Mouse (Mus musculus) heart, embryonic 13.5 days (tissue): ENCODE results near the gene Tsc22d3. TPM values are rescaled to one million over a fixed set of nuclear protein-coding genes. Genes with fewer than 3 reads are reported as not detected.
A peak's percentile ranks its signal among the peaks of the same experiment; 100 is the strongest.
"Not testable (repeated sequence)": the region's sequence is repeated elsewhere in the genome, so short reads cannot be mapped to it uniquely, and the experiment has no call there.

Source experiments
- ATAC-seq: fragments of 200-750 bp; cut with Nextera tagmentation; 2 replicates; pipeline ENCODE4 v1.8.0; 2017; ENCODE audit warnings: moderate TSS enrichment; ENCODE audit not compliant: insufficient number of reproducible peaks, low FRiP score, low TSS enrichment; ENCODE audit errors: extremely low read depth
- H3K27ac ChIP-seq: fragments of 300-500 bp; sonication (generic); replicated peaks from 2 replicates; pipeline ENCODE4 v1.5.1; 2015; ENCODE audit warnings: moderate library complexity, mild to moderate bottlenecking, inconsistent platforms
- H3K27me3 ChIP-seq: fragments of 300-500 bp; sonication (generic); replicated peaks from 2 replicates; pipeline ENCODE4 v1.6.1; 2015; ENCODE audit warnings: mild to moderate bottlenecking, inconsistent platforms
- H3K36me3 ChIP-seq: fragments of 300-500 bp; sonication (generic); 2 replicates; pipeline ENCODE4 v1.6.1; 2015; ENCODE audit warnings: mild to moderate bottlenecking, inconsistent platforms
- H3K4me1 ChIP-seq: fragments of 300-500 bp; sonication (generic); 2 replicates; pipeline ENCODE4 v1.6.1; 2015; ENCODE audit warnings: inconsistent platforms
- H3K4me2 ChIP-seq: fragments of 300-500 bp; sonication (generic); 2 replicates; pipeline ENCODE4 v1.6.1; 2015; ENCODE audit warnings: inconsistent platforms, mild to moderate bottlenecking, moderate library complexity
- H3K4me3 ChIP-seq: fragments of 300-500 bp; sonication (generic); 2 replicates; pipeline ENCODE4 v1.5.1; 2015; ENCODE audit warnings: moderate library complexity, mild to moderate bottlenecking, inconsistent platforms
- H3K9ac ChIP-seq: fragments of 300-500 bp; sonication (generic); 2 replicates; pipeline ENCODE4 v1.6.1; 2015; ENCODE audit warnings: inconsistent platforms, mild to moderate bottlenecking, moderate library complexity
- H3K9me3 ChIP-seq: fragments of 300-500 bp; sonication (generic); 2 replicates; pipeline ENCODE4 v1.6.1; 2016; ENCODE audit warnings: inconsistent platforms
- WGBS: fragments of 180-500 bp; shearing (Covaris S2); methylation state at CpG from one replicate; pipeline ENCODE4 v1.1.7; 2015; ENCODE audit warnings: mixed read lengths; 5-methylcytosine and 5-hydroxymethylcytosine counted together
- polyA plus RNA-seq: library from polyadenylated mRNA; unstranded; fragments of >200 nt; fragmentation: Nextera tagmentation; extraction: Ambion mirVana; gene quantifications from 2 replicates; pipeline ENCODE4 v1.2.1, GENCODE M21; 2015

The Tsc22d3 gene
- polyA plus RNA-seq, 1 experiment from 2014 or later = 163 TPM

DNA sequence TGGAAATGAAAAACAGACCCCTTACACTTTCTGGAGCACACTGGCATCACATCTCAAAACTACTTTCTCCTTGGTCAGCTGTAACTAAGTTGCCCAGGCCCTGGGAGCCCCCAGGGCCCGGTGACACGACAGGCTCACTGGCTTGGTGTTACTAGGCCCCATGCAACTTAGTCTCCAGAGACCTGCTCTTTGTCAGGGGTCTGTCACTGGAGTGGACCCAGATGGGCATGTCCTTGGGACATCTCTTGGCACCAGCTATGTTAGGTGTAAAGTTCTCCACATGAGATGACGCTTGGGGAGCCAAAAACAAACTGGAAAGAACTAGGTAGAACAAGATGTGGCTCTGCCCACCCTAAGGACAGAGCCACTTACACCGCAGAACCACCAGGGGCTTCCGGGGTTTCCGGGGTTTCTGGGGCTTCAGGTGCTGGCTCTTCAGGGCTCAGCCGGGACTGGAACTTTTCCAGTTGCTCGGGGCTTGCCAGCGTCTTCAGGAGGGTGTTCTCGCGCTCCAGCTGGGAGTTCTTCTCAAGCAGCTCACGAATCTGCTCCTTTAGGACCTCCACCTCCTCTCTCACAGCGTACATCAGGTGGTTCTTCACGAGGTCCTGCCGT, 59.9 kb downstream of the Tsc22d3 start:
- no peaks in the 10 kb centered on the region for H3K9me3 ChIP-seq
- peak overlapping the region; percentile 86 for H3K9ac ChIP-seq
- WGBS = 62% methylated on average over 15 of the region's 15 CpGs
- H3K4me2 ChIP-seq = peak overlapping the region; percentile 75
- H3K4me3 ChIP-seq = peak overlapping the region; percentile 63
- peaks cover 61% of the 10 kb centered on the region for H3K4me1 ChIP-seq
- H3K36me3 ChIP-seq = peaks cover 10% of the 10 kb centered on the region
- ATAC-seq = no peak
- peak overlapping the region; percentile 94 for H3K27ac ChIP-seq
- H3K27me3 ChIP-seq = peaks cover 14% of the 10 kb centered on the region

DNA sequence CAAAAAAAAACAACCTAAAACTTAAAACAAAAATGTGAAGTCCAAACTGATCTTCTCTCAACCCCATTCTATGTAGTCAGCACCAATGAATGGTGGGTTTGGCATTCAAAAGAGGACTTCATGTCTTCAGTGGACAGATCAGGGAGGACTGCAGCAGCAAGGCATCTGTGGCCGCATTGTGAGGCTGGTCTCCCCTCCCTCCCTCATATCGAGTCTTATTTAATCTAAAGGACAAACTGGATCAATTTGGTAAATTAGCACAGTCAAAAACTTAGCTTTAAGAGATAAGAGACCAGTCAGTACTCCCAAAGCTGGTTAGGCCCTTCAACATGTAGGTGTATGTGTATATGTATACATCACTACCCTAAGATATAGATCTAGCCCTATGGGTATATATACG, 60.6 kb downstream of the Tsc22d3 start:
- H3K9me3 ChIP-seq, H3K27ac ChIP-seq, ATAC-seq, H3K36me3 ChIP-seq, H3K9ac ChIP-seq: not testable (repeated sequence)
- peaks cover 11% of the 10 kb centered on the region for H3K27me3 ChIP-seq
- peaks cover 67% of the 10 kb centered on the region for H3K4me1 ChIP-seq
- H3K4me3 ChIP-seq = peak overlapping the region; percentile 63; the same call in 1 of the 2 replicates
- WGBS = 75% methylated on average over 3 of the region's 3 CpGs
- peak overlapping the region; percentile 75; the same call in 1 of the 2 replicates for H3K4me2 ChIP-seq

DNA sequence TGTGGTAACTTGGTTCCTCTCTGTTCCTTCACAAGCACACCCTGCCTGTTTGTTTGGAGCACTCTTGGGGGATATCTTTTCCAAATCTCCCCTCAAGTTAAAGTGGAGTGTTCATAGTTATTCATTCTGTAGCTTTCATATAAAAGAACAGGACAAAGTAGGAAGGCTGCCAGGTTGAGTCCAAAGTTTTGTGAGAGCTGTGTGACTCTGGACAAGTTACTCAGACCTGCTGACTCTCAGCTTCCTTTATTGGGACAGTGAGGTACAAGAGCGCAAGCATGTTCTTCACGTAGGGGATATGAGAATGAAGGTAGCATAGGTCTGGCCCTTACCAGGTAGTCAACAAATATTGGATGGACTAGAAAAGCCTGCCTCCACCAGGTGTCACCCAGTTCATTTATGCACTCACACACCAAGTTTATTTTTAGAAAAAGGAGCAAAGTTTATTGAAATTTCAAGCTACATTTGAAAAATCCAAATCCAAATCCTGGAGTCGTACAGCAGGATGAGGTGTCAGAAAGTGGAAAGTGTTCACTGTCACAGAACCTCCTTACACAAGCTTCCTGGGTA, 61.3 kb downstream of the Tsc22d3 start:
- H3K4me3 ChIP-seq = no peak overlapping the region
- no peak overlapping the region for H3K9ac ChIP-seq
- peaks cover 10% of the 10 kb centered on the region for H3K36me3 ChIP-seq
- peak overlapping the region; percentile 70; the same call in 1 of the 2 replicates for H3K27ac ChIP-seq
- peaks cover 66% of the 10 kb centered on the region for H3K4me1 ChIP-seq
- ATAC-seq = no peak
- H3K4me2 ChIP-seq = no peak overlapping the region
- 60% methylated on average over 3 of the region's 3 CpGs for WGBS
- no peaks in the 10 kb centered on the region for H3K9me3 ChIP-seq
- peaks cover 11% of the 10 kb centered on the region for H3K27me3 ChIP-seq

DNA sequence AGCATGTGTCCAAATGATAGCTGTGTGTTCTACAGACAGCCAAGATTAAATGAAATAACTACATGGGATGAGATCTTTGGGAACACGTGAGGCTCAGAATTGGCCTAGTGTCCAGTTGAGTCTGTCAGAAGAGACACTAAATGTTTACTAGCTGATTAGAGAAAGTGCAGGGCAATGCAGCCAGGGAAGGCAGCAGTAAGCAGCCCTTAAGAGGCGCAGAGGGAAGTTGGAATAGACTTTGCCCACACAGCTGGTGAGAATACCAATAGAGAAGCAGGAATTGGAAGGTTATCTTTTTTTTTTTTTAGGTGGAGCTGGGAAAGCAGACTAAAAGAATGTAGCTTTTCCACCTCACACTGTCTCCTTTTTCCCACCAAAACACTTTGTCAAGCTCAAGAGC, 61.8 kb downstream of the Tsc22d3 start:
- Histone ChIP-seq H3K36me3 (peaks cover 10% of the 10 kb centered on the region), H3K9ac (no peak overlapping the region), H3K4me2 (no peak overlapping the region), H3K27me3 (peaks cover 8% of the 10 kb centered on the region), H3K4me3 (no peak overlapping the region), H3K27ac (peak overlapping the region; percentile 70), H3K4me1 (peaks cover 61% of the 10 kb centered on the region), H3K9me3 (no peaks in the 10 kb centered on the region)
- no peak for ATAC-seq
- 47% methylated on average over 2 of the region's 2 CpGs for WGBS

DNA sequence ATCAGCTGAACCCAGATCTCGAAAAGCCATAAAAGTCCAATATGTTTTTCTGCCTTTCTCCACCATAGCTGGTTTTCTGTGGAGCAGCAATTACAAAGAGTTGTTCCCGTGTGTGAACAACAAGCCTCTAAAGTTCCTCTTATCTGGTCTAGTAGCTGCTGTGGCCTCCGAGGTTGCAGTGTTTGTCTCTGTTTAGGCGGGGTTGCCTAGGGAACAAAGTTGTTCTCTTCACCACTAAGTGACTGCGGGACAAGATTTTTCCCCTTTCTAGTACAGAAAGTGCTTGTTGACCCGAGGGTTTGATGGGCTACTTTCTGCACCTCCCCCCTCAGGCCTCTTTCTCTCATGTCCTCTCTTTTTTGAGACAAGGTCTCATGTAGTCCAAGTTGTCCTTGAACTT, 62.8 kb downstream of the Tsc22d3 start:
- H3K4me2 ChIP-seq = no peak overlapping the region
- no peak for ATAC-seq
- WGBS = 31% methylated on average over 6 of the region's 6 CpGs
- H3K27ac ChIP-seq = peak overlapping the region; percentile 70
- peaks cover 57% of the 10 kb centered on the region for H3K4me1 ChIP-seq
- no peak overlapping the region for H3K4me3 ChIP-seq
- H3K36me3 ChIP-seq = peaks cover 10% of the 10 kb centered on the region
- peaks cover 4% of the 10 kb centered on the region for H3K27me3 ChIP-seq
- no peaks in the 10 kb centered on the region for H3K9me3 ChIP-seq
- no peak overlapping the region for H3K9ac ChIP-seq

DNA sequence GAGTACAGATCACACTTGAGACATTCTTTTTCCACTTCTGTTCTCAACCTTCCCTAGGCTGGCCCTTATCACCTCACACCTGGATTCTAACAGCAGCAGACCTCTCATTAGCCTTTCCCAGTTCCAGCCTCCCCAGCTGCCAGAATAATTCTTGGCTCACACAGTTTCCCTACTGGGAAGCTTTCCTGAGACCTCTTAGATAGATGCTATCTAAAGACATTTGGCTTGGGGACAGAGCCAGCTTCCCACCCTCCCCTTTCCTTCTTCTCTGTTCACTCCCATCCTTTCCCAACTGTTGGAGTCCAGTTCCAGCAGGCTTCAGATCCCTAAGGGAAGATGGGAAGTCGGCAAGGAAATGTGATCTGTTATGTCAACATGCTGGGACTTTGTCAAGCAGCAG, 65.0 kb downstream of the Tsc22d3 start:
- Histone ChIP-seq H3K27ac (no peak overlapping the region), H3K27me3 (no peaks in the 10 kb centered on the region), H3K4me1 (peaks cover 51% of the 10 kb centered on the region), H3K4me3 (no peak overlapping the region), H3K36me3 (peaks cover 4% of the 10 kb centered on the region), H3K9ac (no peak overlapping the region), H3K4me2 (no peak overlapping the region), H3K9me3 (no peaks in the 10 kb centered on the region)
- no peak; the same call in 1 of the 2 replicates for ATAC-seq
- whole genome bisulfite sequencing = 20% methylated on average over 1 of the region's 1 CpGs

DNA sequence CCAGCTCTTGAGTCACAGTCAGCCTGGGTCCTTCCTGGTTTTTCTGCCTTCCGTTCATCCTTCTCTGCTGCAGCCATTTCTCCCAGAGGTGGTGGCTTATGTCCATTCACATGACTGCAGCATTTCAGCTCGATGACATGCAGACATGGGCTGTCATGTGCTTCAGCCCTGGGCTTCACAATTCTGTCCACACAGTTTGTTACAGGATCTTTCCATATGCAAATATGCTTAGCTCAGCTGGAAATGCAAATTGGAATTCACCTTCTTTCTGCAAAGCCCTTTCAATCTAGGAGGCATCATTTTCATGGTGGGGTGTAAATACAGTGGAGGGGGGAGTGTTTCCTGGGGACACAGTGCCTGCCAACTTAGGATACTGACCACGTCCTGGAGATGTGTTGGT, 66.2 kb downstream of the Tsc22d3 start:
- 58% methylated on average over 3 of the region's 3 CpGs for WGBS
- no peak overlapping the region for H3K9ac ChIP-seq
- ATAC-seq = no peak

DNA sequence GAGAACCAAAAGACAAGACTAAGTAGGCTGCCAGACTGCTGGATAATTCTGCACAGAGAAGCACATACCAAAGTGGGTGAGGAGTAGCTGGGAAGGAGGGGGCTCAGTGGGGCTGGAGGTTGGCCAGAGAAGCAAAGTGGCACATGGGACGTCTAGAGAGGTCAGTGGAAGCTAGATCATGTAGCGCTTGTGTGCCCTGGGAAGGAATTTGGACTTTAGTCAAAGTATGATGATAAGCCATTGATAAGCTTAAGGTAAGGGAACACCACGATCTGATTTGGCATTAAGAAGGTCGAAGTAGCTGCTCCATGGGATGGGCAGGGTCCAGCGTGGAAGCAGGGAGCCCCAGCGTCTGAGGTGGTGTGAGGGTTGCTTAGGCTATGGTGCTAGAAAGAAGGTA, 68.1 kb downstream of the Tsc22d3 start:
- Histone ChIP-seq H3K4me1 (peaks cover 26% of the 10 kb centered on the region), H3K4me3 (no peak overlapping the region), H3K27ac (no peak overlapping the region), H3K9ac (no peak overlapping the region), H3K9me3 (no peaks in the 10 kb centered on the region), H3K4me2 (no peak overlapping the region), H3K27me3 (no peaks in the 10 kb centered on the region), H3K36me3 (no peaks in the 10 kb centered on the region)
- WGBS = 66% methylated on average over 6 of the region's 6 CpGs
- no peak for ATAC-seq

More for the DNA sequence above, 66.2 kb downstream of the Tsc22d3 start:
- Histone ChIP-seq H3K4me1 (peaks cover 44% of the 10 kb centered on the region), H3K36me3 (no peaks in the 10 kb centered on the region), H3K4me3 (no peak overlapping the region), H3K4me2 (no peak overlapping the region), H3K27ac (no peak overlapping the region), H3K9me3 (no peaks in the 10 kb centered on the region), H3K27me3 (no peaks in the 10 kb centered on the region)

DNA sequence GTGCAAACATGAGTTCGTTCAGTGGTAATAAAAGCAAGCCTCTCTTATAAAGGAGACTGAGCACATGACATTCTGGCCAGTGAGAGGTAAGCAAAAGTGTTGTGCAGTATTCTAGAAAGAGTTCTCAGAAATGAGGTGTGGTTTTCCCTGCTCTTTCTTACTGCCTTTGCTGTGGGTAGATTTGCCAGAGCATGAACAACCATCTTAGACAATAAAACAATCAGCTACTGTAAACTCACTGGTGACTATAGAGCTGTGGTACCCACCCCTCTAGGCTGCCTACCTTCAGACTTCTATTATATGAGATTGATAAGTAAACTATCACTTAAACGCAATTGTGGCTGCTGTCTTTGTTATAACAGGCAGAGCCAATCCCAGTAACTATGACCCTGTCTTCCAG, 69.1 kb downstream of the Tsc22d3 start:
- Histone ChIP-seq H3K27me3 (no peaks in the 10 kb centered on the region), H3K4me2 (no peak overlapping the region), H3K36me3 (no peaks in the 10 kb centered on the region), H3K9me3 (no peaks in the 10 kb centered on the region), H3K4me3 (no peak overlapping the region), H3K4me1 (peaks cover 19% of the 10 kb centered on the region), H3K9ac (no peak overlapping the region), H3K27ac (no peak overlapping the region)
- ATAC-seq = no peak
- 62% methylated on average over 2 of the region's 2 CpGs for WGBS

DNA sequence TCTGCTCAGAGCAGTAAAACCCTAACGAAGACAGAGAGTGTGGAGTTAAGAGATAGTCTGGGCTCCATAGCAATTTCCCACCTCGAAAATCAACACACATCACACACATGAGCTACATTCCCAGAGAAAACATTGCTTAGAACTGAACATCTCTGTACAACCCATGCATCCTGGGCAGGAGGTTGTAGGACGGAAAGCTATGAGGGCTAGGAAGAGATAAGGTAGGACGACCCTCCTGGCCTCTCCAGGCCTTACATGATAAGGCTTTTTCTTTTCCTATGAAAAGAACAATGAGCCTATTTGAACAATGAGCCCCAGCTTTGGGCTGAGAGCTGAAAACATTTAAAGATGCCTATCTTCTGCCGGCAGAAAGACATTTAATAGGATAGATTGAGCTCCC, 69.8 kb downstream of the Tsc22d3 start:
- H3K27me3 ChIP-seq = no peaks in the 10 kb centered on the region
- H3K4me3 ChIP-seq = no peak overlapping the region
- ATAC-seq = no peak
- no peak overlapping the region for H3K9ac ChIP-seq
- WGBS = 45% methylated on average over 5 of the region's 5 CpGs
- no peaks in the 10 kb centered on the region for H3K36me3 ChIP-seq
- H3K4me2 ChIP-seq = no peak overlapping the region
- no peaks in the 10 kb centered on the region for H3K9me3 ChIP-seq
- no peak overlapping the region for H3K27ac ChIP-seq
- H3K4me1 ChIP-seq = peaks cover 15% of the 10 kb centered on the region

DNA sequence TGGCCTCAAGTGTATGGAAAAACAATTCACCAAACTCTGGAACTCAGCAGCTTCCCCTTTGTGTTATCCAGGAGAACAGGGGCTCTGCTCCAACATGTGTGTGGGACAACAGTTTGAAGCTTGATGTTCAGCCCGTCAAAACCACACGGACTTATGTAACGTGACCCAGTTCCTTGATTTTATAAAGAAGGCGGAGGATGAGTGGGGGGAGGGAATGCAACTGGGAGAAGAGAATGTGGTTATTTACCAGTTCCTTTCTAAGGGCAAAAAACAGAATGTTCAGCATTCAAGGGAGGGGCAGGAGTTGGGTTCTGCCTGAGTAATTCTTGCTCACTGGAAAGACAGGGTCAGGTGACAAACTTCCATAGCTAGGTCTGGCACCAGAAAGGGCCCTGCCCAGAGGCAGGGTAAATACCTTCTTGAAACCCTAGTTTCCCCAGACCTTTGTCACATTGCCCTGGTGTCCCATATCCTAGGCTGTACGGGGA, 71.3 kb downstream of the Tsc22d3 start:
- Histone ChIP-seq H3K9ac (no peak overlapping the region), H3K27me3 (no peaks in the 10 kb centered on the region; the same call in 1 of the 2 replicates), H3K27ac (no peak overlapping the region), H3K4me1 (0 out of 2 replicates have a peak, but pooled peaks cover 9% of the 10 kb centered on the region), H3K4me2 (no peak overlapping the region), H3K4me3 (no peak overlapping the region), H3K36me3 (no peaks in the 10 kb centered on the region), H3K9me3 (no peaks in the 10 kb centered on the region)
- no peak for ATAC-seq
- WGBS = 77% methylated on average over 5 of the region's 5 CpGs

DNA sequence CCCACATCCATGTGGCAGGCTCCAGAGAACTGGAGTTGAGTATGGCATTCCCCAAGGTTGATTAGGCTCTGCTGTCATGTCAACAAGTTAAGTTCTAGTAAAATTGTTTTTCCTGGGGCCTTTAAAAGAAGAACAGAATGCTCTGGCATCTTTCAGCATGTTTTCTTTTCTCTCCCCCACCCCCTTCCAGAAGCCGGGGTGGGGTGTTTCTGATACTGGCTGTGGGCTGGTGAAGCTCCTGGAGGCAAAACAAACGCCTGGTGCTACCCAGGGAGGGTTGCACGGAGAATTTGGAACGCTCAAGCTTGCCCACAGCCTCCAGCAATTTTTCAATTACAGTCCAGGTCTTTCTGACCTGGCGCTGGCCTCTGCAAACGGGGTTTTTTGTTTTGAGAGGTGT, 73.2 kb downstream of the Tsc22d3 start:
- no peak overlapping the region for H3K4me2 ChIP-seq
- H3K36me3 ChIP-seq = no peaks in the 10 kb centered on the region
- no peak overlapping the region for H3K9ac ChIP-seq
- no peak overlapping the region for H3K27ac ChIP-seq
- ATAC-seq = no peak
- no peaks in the 10 kb centered on the region; the same call in 1 of the 2 replicates for H3K27me3 ChIP-seq
- no peak overlapping the region for H3K4me3 ChIP-seq
- H3K4me1 ChIP-seq = 0 out of 2 replicates have a peak, but pooled peaks cover 9% of the 10 kb centered on the region
- no peaks in the 10 kb centered on the region for H3K9me3 ChIP-seq
- WGBS = 37% methylated on average over 6 of the region's 6 CpGs
